Mouse (Mus musculus) MEL (cell line): Measurements from ENCODE around the gene Rab22a. TPM values are rescaled to one million over a fixed set of nuclear protein-coding genes. Genes with fewer than 3 reads are reported as not detected.

Source experiments
- DNase-seq: peaks from one replicate; pipeline ENCODE4 v3.0.0; 2011; ENCODE audit warnings: low read depth, low spot score
- H3K27ac ChIP-seq: 2 replicates; pipeline ENCODE4 v1.5.1; 2012; ENCODE audit warnings: low read depth, mild to moderate bottlenecking, control low read depth, low read length, moderate library complexity; ENCODE audit not compliant: control insufficient read depth
- H3K27me3 ChIP-seq, 2 experiments: fragments of 150-350 bp in 1 of 2; sonication (generic) in 1 of 2; 2 replicates each; pipeline ENCODE4 v1.6.1; 2012; ENCODE audit warnings: low read length in 2 of 2, mild to moderate bottlenecking in 2 of 2, improper control_type of control experiment in 1 of 2, moderate library complexity in 1 of 2; ENCODE audit not compliant: insufficient read depth in 2 of 2, control insufficient read depth in 1 of 2
- H3K36me3 ChIP-seq, 2 experiments: 2 replicates each; pipeline ENCODE4 v1.6.1; 2012 to 2014; ENCODE audit warnings: low read length in 2 of 2, improper control_type of control experiment in 1 of 2, inconsistent platforms in 1 of 2, mild to moderate bottlenecking in 1 of 2; ENCODE audit not compliant: insufficient read depth in 2 of 2, control insufficient read depth in 1 of 2
- H3K4me1 ChIP-seq, 2 experiments: fragments of 150-350 bp in 1 of 2; sonication (generic) in 1 of 2; 2 replicates each; pipeline ENCODE4 v1.6.1; 2012; ENCODE audit warnings: low read length in 2 of 2, improper control_type of control experiment in 1 of 2, mild to moderate bottlenecking in 1 of 2; ENCODE audit not compliant: insufficient read depth in 2 of 2, control insufficient read depth in 1 of 2
- H3K4me3 ChIP-seq, 2 experiments: fragments of 150-350 bp in 1 of 2; sonication (generic) in 1 of 2; 2 replicates each; pipeline ENCODE4 v1.5.1; 2012; ENCODE audit warnings: low read depth in 2 of 2, low read length in 2 of 2, mild to moderate bottlenecking in 2 of 2, moderate library complexity in 2 of 2, control low read depth in 1 of 2, improper control_type of control experiment in 1 of 2; ENCODE audit not compliant: control insufficient read depth in 1 of 2, insufficient read depth in 1 of 2
- H3K79me2 ChIP-seq: 2 replicates; pipeline ENCODE4 v1.6.1; 2012; ENCODE audit warnings: mild to moderate bottlenecking, low read length, moderate library complexity; ENCODE audit not compliant: control insufficient read depth, poor library complexity, insufficient read depth
- H3K9ac ChIP-seq: 2 replicates; pipeline ENCODE4 v1.6.1; 2012; ENCODE audit warnings: low read depth, mild to moderate bottlenecking, control low read depth, low read length, moderate library complexity; ENCODE audit not compliant: control insufficient read depth, poor library complexity, severe bottlenecking
- H3K9me3 ChIP-seq: fragments of 150-350 bp; sonication (generic); replicated peaks from 2 replicates; pipeline ENCODE4 v1.6.1; 2012; ENCODE audit warnings: mild to moderate bottlenecking, low read length, improper control_type of control experiment, moderate library complexity; ENCODE audit not compliant: insufficient read depth
- CHD2 ChIP-seq: IDR thresholded peaks from 2 replicates; pipeline ENCODE4 v1.6.1; 2011; ENCODE audit warnings: low read length, improper control_type of control experiment
- CTCF ChIP-seq, 3 experiments: IDR thresholded peaks in 2 of 3; conservative IDR thresholded peaks in 1 of 3; 2 replicates each; pipeline ENCODE4 v1.5.1; 2011 to 2012; ENCODE audit warnings: low read length in 3 of 3, low read depth in 2 of 3, mild to moderate bottlenecking in 2 of 3, improper control_type of control experiment in 1 of 3, inconsistent platforms in 1 of 3, mixed read lengths in 1 of 3, moderate library complexity in 1 of 3; ENCODE audit not compliant: control insufficient read depth in 1 of 3, insufficient read depth in 1 of 3, poor library complexity in 1 of 3, severe bottlenecking in 1 of 3
- ELF1 ChIP-seq: IDR thresholded peaks from 2 replicates; pipeline ENCODE4 v1.6.1; 2014; ENCODE audit warnings: low read depth, mild to moderate bottlenecking, inconsistent platforms, low read length, improper control_type of control experiment, moderate library complexity
- EP300 ChIP-seq, 2 experiments: IDR thresholded peaks; 2 replicates each; pipeline ENCODE4 v1.6.1; 2011; ENCODE audit warnings: improper control_type of control experiment in 2 of 2, low read length in 2 of 2, low read depth in 1 of 2, mild to moderate bottlenecking in 1 of 2
- KAT2A ChIP-seq: conservative IDR thresholded peaks from 2 replicates; pipeline ENCODE4 v1.6.1; 2012; ENCODE audit warnings: low read depth, low read length, improper control_type of control experiment, inconsistent platforms
- MXI1 ChIP-seq: IDR thresholded peaks from 2 replicates; pipeline ENCODE4 v1.6.1; 2011; ENCODE audit warnings: mild to moderate bottlenecking, low read depth, low read length, improper control_type of control experiment
- NELFE ChIP-seq: IDR thresholded peaks from 2 replicates; pipeline ENCODE4 v1.6.1; 2011; ENCODE audit warnings: low read depth, low read length, improper control_type of control experiment
- NRF1 ChIP-seq: IDR thresholded peaks from 2 replicates; pipeline ENCODE4 v1.6.1; 2014; ENCODE audit warnings: low read depth, mild to moderate bottlenecking, inconsistent platforms, low read length, improper control_type of control experiment, moderate library complexity; ENCODE audit not compliant: poor library complexity, insufficient read depth, severe bottlenecking
- POLR2AphosphoS5 ChIP-seq: IDR thresholded peaks from 2 replicates; pipeline ENCODE4 v1.6.1; 2012; ENCODE audit warnings: low read depth, borderline replicate concordance, mild to moderate bottlenecking, inconsistent platforms, low read length, moderate library complexity, mixed read lengths
- RAD21 ChIP-seq: IDR thresholded peaks from 2 replicates; pipeline ENCODE4 v1.6.1; 2011; ENCODE audit warnings: mild to moderate bottlenecking, low read depth, low read length, improper control_type of control experiment
- SMC3 ChIP-seq: IDR thresholded peaks from 2 replicates; pipeline ENCODE4 v1.6.1; 2011; ENCODE audit warnings: low read depth, low read length, improper control_type of control experiment
- UBTF ChIP-seq: IDR thresholded peaks from 2 replicates; pipeline ENCODE4 v1.6.1; 2012; ENCODE audit warnings: low read depth, mild to moderate bottlenecking, inconsistent platforms, low read length, improper control_type of control experiment, moderate library complexity, borderline replicate concordance; ENCODE audit not compliant: insufficient read depth
- USF2 ChIP-seq, 2 experiments: IDR thresholded peaks; 2 replicates each; pipeline ENCODE4 v1.6.1; 2011 to 2012; ENCODE audit warnings: improper control_type of control experiment in 2 of 2, low read length in 2 of 2, borderline replicate concordance in 1 of 2, inconsistent platforms in 1 of 2, low read depth in 1 of 2, mild to moderate bottlenecking in 1 of 2; ENCODE audit not compliant: insufficient read depth in 1 of 2
- ZC3H11A ChIP-seq: IDR thresholded peaks from 2 replicates; pipeline ENCODE4 v1.6.1; 2012; ENCODE audit warnings: low read depth, mild to moderate bottlenecking, inconsistent platforms, low read length, improper control_type of control experiment
- ZKSCAN1 ChIP-seq: IDR thresholded peaks from 2 replicates; pipeline ENCODE4 v1.6.1; 2012; ENCODE audit warnings: low read depth, mild to moderate bottlenecking, inconsistent platforms, low read length, improper control_type of control experiment, moderate library complexity
- ZMIZ1 ChIP-seq: IDR thresholded peaks from 2 replicates; pipeline ENCODE4 v1.6.1; 2012; ENCODE audit warnings: low read depth, mild to moderate bottlenecking, inconsistent platforms, low read length, improper control_type of control experiment, moderate library complexity
- ZNF384 ChIP-seq: IDR thresholded peaks from 2 replicates; pipeline ENCODE4 v1.6.1; 2012; ENCODE audit warnings: low read depth, mild to moderate bottlenecking, inconsistent platforms, low read length, improper control_type of control experiment
- polyA plus RNA-seq, 2 experiments: library from polyadenylated mRNA; stranded (reverse) in 1 of 2; unstranded in 1 of 2; fragments of >175 nt in 1 of 2; fragments of >200 nt in 1 of 2; gene quantifications; 2 replicates each; pipeline versions ENCODE4 v1.2.1 to v1.2.4; 2012; ENCODE audit warnings: low replicate concordance in 2 of 2, low read depth in 1 of 2; ENCODE audit not compliant: insufficient read length in 2 of 2, insufficient read depth in 1 of 2, missing spikeins in 1 of 2
- total RNA-seq: library from RNA; depleted of rRNA; stranded (reverse); fragments of 300-350 nt; gene quantifications from 2 replicates; pipeline ENCODE4 v1.2.3, GENCODE M21; 2012

Gene Rab22a
- total and polyA plus RNA-seq, 3 experiments, result 8.9 to 15.8 TPM; not detected in 1

- H3K4me1 ChIP-seq, result no peaks in the 10 kb centered on the region
- DNase-seq, result no peak
- no peaks in the 10 kb centered on the region for H3K9me3 ChIP-seq
- no peak overlapping the region for H3K9ac ChIP-seq
- H3K27me3 ChIP-seq, result no peaks in the 10 kb centered on the region
- H3K79me2 ChIP-seq, result no peaks in the 10 kb centered on the region
- no peak overlapping the region for H3K4me3 ChIP-seq
- no peak overlapping the region for H3K27ac ChIP-seq
- H3K36me3 ChIP-seq, result no peaks in the 10 kb centered on the region
- TF ChIP-seq UBTF, result no peak
- TF ChIP-seq CTCF (IDR thresholded peaks at IDR 0.05 in 2 of 3, conservative IDR thresholded peaks at IDR 0.05 in 1 of 3; ENCODE audit: control insufficient read depth in 1 of 3, insufficient read depth in 1 of 3, low read depth in 2 of 3, low read length in 3 of 3, poor library complexity in 1 of 3, severe bottlenecking in 1 of 3), result no peak
- no peak for TF ChIP-seq RAD21
- TF ChIP-seq ZC3H11A, result no peak
- no peak for TF ChIP-seq ZKSCAN1
- no peak for TF ChIP-seq USF2 (IDR thresholded peaks at IDR 0.05; ENCODE audit: borderline replicate concordance in 1 of 2, insufficient read depth in 1 of 2, low read depth in 1 of 2, low read length in 2 of 2)
- TF ChIP-seq EP300 (IDR thresholded peaks at IDR 0.05; ENCODE audit: low read depth in 1 of 2, low read length in 2 of 2), result no peak
- no peak for TF ChIP-seq ELF1
- TF ChIP-seq KAT2A, result no peak
- no peak for TF ChIP-seq SMC3
- TF ChIP-seq NRF1, result no peak
- no peak for TF ChIP-seq NELFE
These were observed 37.4 kb upstream of the Rab22a start for GRCm38 (mm10) chr2:173622173-173622601.

- H3K4me3 ChIP-seq, result no peak overlapping the region
- DNase-seq, result no peak
- no peaks in the 10 kb centered on the region for H3K36me3 ChIP-seq
- no peaks in the 10 kb centered on the region for H3K9me3 ChIP-seq
- no peaks in the 10 kb centered on the region for H3K27me3 ChIP-seq
- H3K79me2 ChIP-seq, result no peaks in the 10 kb centered on the region
- TF ChIP-seq ZNF384 (no peak), POLR2AphosphoS5 (no peak), RAD21 (no peak), CHD2 (no peak), ZMIZ1 (no peak), MXI1 (no peak)
- no peak overlapping the region for H3K27ac ChIP-seq
- no peaks in the 10 kb centered on the region for H3K4me1 ChIP-seq
- H3K9ac ChIP-seq, result no peak overlapping the region
These were observed 34.9 kb upstream of the Rab22a start for GRCm38 (mm10) chr2:173624667-173625066.
